Mouse (Mus musculus): Measurements from ENCODE around the gene Tle6. TPM values are rescaled to one million over a fixed set of nuclear protein-coding genes. Genes with fewer than 3 reads are reported as not detected.

Tle6 gene
- polyA plus RNA-seq, 1 experiment from 2014 or later: 25.6 TPM

DNA sequence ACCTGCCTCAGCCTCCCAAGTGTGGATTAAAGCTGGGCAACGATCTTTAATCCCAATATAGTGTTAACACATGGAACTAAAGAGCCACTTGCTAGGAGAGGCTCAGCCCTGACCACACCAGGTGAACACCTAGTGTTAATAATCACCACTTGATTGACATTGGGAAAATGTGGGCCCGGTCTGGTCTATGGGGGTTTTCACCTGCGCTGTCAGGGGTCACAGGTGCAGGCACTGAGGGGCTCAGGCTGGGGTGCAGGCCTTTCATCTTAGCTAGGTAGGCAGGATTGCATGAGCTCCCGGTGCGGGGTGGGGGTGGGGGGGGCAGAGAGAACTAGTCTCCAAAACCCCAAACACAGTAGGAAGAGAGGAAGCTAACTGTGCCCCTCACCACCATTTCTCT is 1.2 kb downstream of the Tle6 start:
- no peak overlapping the region for H3K4me2 ChIP-seq
- no peak overlapping the region for H3K27ac ChIP-seq (ENCODE audit: low read depth, low read length)
- H3K4me1 ChIP-seq (ENCODE audit: control insufficient read depth, insufficient read depth, low read length): peaks cover 43% of the 10 kb centered on the region
- 72% methylated on average over 5 of the region's 5 CpGs for WGBS (ENCODE audit: insufficient replicate concordance)
- no peaks in the 10 kb centered on the region for H3K9me3 ChIP-seq (replicated peaks; ENCODE audit: control insufficient read depth, low read length)
- no peak overlapping the region for H3K9ac ChIP-seq (ENCODE audit: low read depth, low read length)
- no peaks in the 10 kb centered on the region for H3K36me3 ChIP-seq (ENCODE audit: control insufficient read depth, insufficient read depth, low read length)
- no peak for ATAC-seq (replicated peaks; ENCODE audit: insufficient number of reproducible peaks, low FRiP score, low TSS enrichment)
- H3K4me3 ChIP-seq (ENCODE audit: low read depth, low read length): no peak overlapping the region
- peaks cover 6% of the 10 kb centered on the region; the same call in 1 of the 2 replicates for H3K27me3 ChIP-seq (ENCODE audit: control insufficient read depth, insufficient read depth, low read length)

DNA sequence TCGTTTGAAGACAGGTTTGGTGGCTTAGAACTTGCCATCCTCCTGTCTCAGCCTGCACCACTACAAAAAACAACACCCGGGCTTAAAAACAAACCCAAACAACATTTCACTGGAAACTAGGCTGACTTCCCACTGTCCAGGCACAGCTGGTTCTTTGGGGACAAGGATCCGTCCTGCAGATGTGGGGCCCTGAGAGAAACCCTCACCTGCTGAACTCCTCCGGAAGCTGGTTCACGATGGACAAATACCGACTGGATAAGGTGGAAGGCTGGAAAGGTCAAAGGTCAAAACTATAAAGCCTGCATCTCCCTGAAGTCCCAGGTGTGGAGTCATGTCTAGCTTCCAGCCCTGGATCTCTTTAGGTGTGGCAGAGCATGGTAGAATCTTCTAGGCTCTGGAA is 2.0 kb downstream of the Tle6 start:
- Histone ChIP-seq H3K9me3 (replicated peaks; ENCODE audit: control insufficient read depth, low read length) (no peaks in the 10 kb centered on the region), H3K9ac (ENCODE audit: low read depth, low read length) (no peak overlapping the region), H3K4me1 (ENCODE audit: control insufficient read depth, insufficient read depth, low read length) (peaks cover 43% of the 10 kb centered on the region), H3K27me3 (ENCODE audit: control insufficient read depth, insufficient read depth, low read length) (peaks cover 11% of the 10 kb centered on the region), H3K36me3 (ENCODE audit: control insufficient read depth, insufficient read depth, low read length) (no peaks in the 10 kb centered on the region), H3K4me3 (ENCODE audit: low read depth, low read length) (no peak overlapping the region), H3K27ac (ENCODE audit: low read depth, low read length) (no peak overlapping the region), H3K4me2 (no peak overlapping the region)
- no peak for ATAC-seq (replicated peaks; ENCODE audit: insufficient number of reproducible peaks, low FRiP score, low TSS enrichment)
- 57% methylated on average over 6 of the region's 6 CpGs for WGBS (ENCODE audit: insufficient replicate concordance)

DNA sequence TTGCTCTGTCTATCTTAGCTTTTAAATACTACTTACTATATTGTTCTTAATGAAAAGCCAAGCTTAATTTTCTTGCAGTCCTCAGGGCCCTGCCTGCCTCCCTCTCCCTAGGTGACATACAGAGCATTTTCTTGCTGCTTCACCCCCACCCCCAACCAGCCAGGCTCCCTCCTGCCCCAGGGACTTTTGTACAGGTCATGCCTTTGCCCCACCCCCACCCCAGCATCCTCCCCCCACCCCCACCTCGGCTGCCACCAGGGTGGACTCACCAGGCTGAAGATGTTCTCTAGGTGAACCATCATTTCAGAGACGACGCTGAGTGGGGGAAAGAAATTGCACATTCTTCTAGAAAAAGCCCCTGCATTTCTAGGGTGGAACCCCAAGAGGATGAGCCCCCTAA is 2.5 kb downstream of the Tle6 start:
- Histone ChIP-seq H3K4me3 (ENCODE audit: low read depth, low read length) (no peak overlapping the region), H3K4me1 (ENCODE audit: control insufficient read depth, insufficient read depth, low read length) (peaks cover 43% of the 10 kb centered on the region), H3K9me3 (replicated peaks; ENCODE audit: control insufficient read depth, low read length) (no peaks in the 10 kb centered on the region), H3K9ac (ENCODE audit: low read depth, low read length) (no peak overlapping the region), H3K27ac (ENCODE audit: low read depth, low read length) (no peak overlapping the region), H3K36me3 (ENCODE audit: control insufficient read depth, insufficient read depth, low read length) (no peaks in the 10 kb centered on the region), H3K4me2 (no peak overlapping the region), H3K27me3 (ENCODE audit: control insufficient read depth, insufficient read depth, low read length) (peaks cover 14% of the 10 kb centered on the region)
- ATAC-seq (replicated peaks; ENCODE audit: insufficient number of reproducible peaks, low FRiP score, low TSS enrichment): no peak
- WGBS (ENCODE audit: insufficient replicate concordance): 49% methylated on average over 3 of the region's 3 CpGs

DNA sequence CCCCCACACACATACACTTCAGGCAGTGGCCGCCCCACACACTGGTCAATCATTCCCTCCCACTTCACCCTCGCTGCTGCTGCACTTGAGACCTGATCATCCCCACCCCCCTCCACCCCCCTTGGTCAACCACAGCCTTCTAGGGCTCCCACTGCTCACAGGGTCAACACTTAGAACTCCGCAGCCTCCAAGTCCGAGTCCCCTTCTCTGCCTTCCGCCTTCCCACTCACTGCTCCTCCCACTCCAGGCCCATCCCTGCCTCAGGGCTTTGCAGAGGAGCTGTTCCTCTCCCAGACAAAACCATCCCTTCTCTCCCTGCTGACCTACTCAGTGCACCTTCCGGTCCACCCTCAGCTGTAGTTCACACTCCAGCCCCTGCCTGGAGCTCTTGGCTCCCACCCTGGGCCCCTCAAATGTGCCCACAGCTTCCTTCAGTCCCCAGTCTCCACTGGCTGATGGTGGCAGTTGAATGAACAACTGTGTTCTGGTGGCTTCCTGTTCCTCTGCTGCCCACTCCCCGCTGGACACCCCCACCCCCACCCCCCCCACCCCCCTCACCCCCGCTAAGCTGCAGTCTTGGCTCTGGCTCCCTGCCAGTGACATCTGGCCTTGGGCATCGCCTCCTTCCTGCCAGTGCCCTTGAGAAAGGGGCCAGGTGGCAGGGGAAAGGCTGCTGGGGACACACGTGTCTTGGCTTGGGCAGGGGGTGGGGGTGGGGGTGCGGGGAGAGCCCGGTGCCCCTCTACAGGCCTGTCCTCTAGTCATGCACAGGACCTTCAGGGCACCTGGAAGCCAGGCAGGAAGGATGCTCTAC is 3.5 kb downstream of the Tle6 start:
- Histone ChIP-seq H3K4me1 (ENCODE audit: control insufficient read depth, insufficient read depth, low read length) (peaks cover 40% of the 10 kb centered on the region), H3K27me3 (ENCODE audit: control insufficient read depth, insufficient read depth, low read length) (peaks cover 16% of the 10 kb centered on the region), H3K9ac (ENCODE audit: low read depth, low read length) (peak overlapping the region; percentile 67), H3K9me3 (replicated peaks; ENCODE audit: control insufficient read depth, low read length) (no peaks in the 10 kb centered on the region), H3K4me3 (ENCODE audit: low read depth, low read length) (peak overlapping the region; percentile 25), H3K27ac (ENCODE audit: low read depth, low read length) (peak overlapping the region; percentile 67), H3K4me2 (peak overlapping the region; percentile 69), H3K36me3 (ENCODE audit: control insufficient read depth, insufficient read depth, low read length) (no peaks in the 10 kb centered on the region)
- 3% methylated on average over 9 of the region's 12 CpGs for WGBS (ENCODE audit: insufficient replicate concordance)
- no peak; the same call in 1 of the 2 replicates for ATAC-seq (replicated peaks; ENCODE audit: insufficient number of reproducible peaks, low FRiP score, low TSS enrichment)

DNA sequence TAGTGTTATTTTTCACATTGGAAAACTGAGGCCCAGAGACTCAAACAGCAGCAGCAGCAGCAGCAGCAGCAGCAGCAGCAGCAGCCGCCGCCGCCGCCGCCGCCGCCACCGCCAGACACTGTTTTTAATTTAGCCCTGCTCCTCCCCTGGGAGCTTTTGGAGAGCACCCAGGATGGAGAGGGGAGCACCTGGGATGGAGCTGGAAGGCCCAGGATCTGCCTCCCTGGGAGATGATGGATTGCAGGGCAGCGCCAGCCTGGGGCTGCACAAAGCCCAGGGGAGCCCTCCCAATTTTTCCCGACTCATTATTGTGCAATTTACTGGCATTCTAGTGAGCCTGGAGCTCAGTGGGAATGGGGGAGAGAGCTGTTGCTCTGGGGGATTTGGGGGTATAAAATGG is 4.3 kb downstream of the Tle6 start:
- WGBS (ENCODE audit: insufficient replicate concordance): 2% methylated on average over 10 of the region's 10 CpGs
- ATAC-seq (replicated peaks; ENCODE audit: insufficient number of reproducible peaks, low FRiP score, low TSS enrichment): no peak
- H3K4me1 ChIP-seq (ENCODE audit: control insufficient read depth, insufficient read depth, low read length): peaks cover 38% of the 10 kb centered on the region

DNA sequence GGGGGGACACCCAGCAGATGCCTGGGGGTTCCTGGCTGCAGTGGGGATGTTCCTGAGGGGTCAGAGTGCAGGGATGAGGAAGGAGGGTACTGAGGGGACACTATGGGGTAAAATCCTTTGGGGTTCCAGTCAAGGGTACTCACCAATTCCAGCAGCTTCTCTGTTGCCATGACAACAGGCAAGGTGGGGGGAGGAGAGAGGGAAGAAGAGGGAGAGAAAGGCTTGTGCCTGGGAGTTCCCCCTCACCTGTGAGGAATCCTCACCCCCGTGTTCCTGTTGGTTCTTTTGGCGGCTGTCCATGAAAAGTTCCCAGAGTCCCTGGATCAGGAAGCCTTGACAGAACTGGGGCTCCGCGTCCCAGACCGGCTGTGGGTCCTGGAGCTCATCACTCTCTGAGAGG is 5.3 kb downstream of the Tle6 start:
- H3K9me3 ChIP-seq (replicated peaks; ENCODE audit: control insufficient read depth, low read length): no peaks in the 10 kb centered on the region
- no peaks in the 10 kb centered on the region for H3K36me3 ChIP-seq (ENCODE audit: control insufficient read depth, insufficient read depth, low read length)
- ATAC-seq (replicated peaks; ENCODE audit: insufficient number of reproducible peaks, low FRiP score, low TSS enrichment): no peak
- 41% methylated on average over 5 of the region's 5 CpGs for WGBS (ENCODE audit: insufficient replicate concordance)
- no peak overlapping the region for H3K4me3 ChIP-seq (ENCODE audit: low read depth, low read length)
- peaks cover 24% of the 10 kb centered on the region for H3K27me3 ChIP-seq (ENCODE audit: control insufficient read depth, insufficient read depth, low read length)
- H3K4me1 ChIP-seq (ENCODE audit: control insufficient read depth, insufficient read depth, low read length): peaks cover 32% of the 10 kb centered on the region
- H3K9ac ChIP-seq (ENCODE audit: low read depth, low read length): no peak overlapping the region
- no peak overlapping the region for H3K4me2 ChIP-seq
- H3K27ac ChIP-seq (ENCODE audit: low read depth, low read length): no peak overlapping the region

More for the DNA sequence above, 4.3 kb downstream of the Tle6 start:
- Histone ChIP-seq H3K9me3 (replicated peaks; ENCODE audit: control insufficient read depth, low read length) (no peaks in the 10 kb centered on the region), H3K4me3 (ENCODE audit: low read depth, low read length) (peak overlapping the region; percentile 25), H3K9ac (ENCODE audit: low read depth, low read length) (peak overlapping the region; percentile 67; the same call in 1 of the 2 replicates), H3K27me3 (ENCODE audit: control insufficient read depth, insufficient read depth, low read length) (peaks cover 16% of the 10 kb centered on the region), H3K27ac (ENCODE audit: low read depth, low read length) (peak overlapping the region; percentile 67), H3K4me2 (peak overlapping the region; percentile 69), H3K36me3 (ENCODE audit: control insufficient read depth, insufficient read depth, low read length) (no peaks in the 10 kb centered on the region)

DNA sequence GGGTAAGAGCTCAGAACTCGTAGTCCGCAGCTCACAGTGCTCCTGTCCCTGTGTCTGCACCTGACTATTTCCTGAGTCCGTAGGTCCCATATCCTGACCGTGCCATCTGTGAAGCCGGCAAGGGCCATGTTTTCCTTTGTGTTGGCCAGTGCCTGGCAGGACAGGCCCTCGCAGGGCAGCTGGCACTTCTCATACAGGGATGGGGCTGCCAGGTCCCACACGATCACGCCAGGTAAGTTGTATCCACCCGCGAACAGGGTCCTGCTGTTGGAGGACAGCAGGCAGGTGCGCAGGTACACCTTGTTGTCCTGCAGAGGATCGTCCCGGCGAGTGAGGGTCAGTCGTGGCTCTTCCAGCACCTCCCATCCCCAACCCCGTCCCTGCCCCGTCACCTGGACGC is 6.9 kb downstream of the Tle6 start:
- peaks cover 24% of the 10 kb centered on the region for H3K27me3 ChIP-seq (ENCODE audit: control insufficient read depth, insufficient read depth, low read length)
- 61% methylated on average over 18 of the region's 18 CpGs for WGBS (ENCODE audit: insufficient replicate concordance)

DNA sequence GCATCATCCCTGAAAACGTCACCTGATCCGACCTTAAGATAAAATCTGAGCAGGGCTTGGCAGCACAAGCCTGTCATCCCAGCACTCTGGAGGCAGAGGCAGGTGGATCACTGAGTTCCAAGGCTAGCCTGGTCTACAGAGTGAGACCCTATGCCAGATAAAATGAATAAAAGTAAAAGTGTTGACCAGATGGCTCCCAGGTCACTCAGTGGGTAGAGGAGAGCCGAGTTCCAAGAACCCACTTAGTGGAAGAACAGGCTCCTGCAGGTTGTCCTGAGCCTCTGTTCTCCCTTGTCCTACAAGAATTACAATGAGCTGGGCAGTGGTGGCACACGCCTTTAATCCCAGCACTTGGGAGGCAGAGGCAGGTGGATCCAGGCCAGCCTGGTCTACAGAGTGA is 7.7 kb downstream of the Tle6 start:
- Histone ChIP-seq H3K9ac (ENCODE audit: low read depth, low read length) (no peak overlapping the region), H3K4me1 (ENCODE audit: control insufficient read depth, insufficient read depth, low read length) (peaks cover 26% of the 10 kb centered on the region), H3K4me3 (ENCODE audit: low read depth, low read length) (no peak overlapping the region), H3K9me3 (replicated peaks; ENCODE audit: control insufficient read depth, low read length) (no peaks in the 10 kb centered on the region), H3K36me3 (ENCODE audit: control insufficient read depth, insufficient read depth, low read length) (0 out of 2 replicates have a peak, but pooled peaks cover 3% of the 10 kb centered on the region), H3K27me3 (ENCODE audit: control insufficient read depth, insufficient read depth, low read length) (peaks cover 24% of the 10 kb centered on the region), H3K4me2 (no peak overlapping the region), H3K27ac (ENCODE audit: low read depth, low read length) (no peak overlapping the region)
- no peak for ATAC-seq (replicated peaks; ENCODE audit: insufficient number of reproducible peaks, low FRiP score, low TSS enrichment)
- WGBS (ENCODE audit: insufficient replicate concordance): 52% methylated on average over 4 of the region's 4 CpGs

More for the DNA sequence above, 6.9 kb downstream of the Tle6 start:
- Histone ChIP-seq H3K9ac (ENCODE audit: low read depth, low read length) (no peak overlapping the region), H3K9me3 (replicated peaks; ENCODE audit: control insufficient read depth, low read length) (no peaks in the 10 kb centered on the region), H3K4me3 (ENCODE audit: low read depth, low read length) (no peak overlapping the region), H3K36me3 (ENCODE audit: control insufficient read depth, insufficient read depth, low read length) (0 out of 2 replicates have a peak, but pooled peaks cover 3% of the 10 kb centered on the region), H3K4me2 (no peak overlapping the region), H3K4me1 (ENCODE audit: control insufficient read depth, insufficient read depth, low read length) (peaks cover 26% of the 10 kb centered on the region), H3K27ac (ENCODE audit: low read depth, low read length) (no peak overlapping the region)
- ATAC-seq (replicated peaks; ENCODE audit: insufficient number of reproducible peaks, low FRiP score, low TSS enrichment): no peak

DNA sequence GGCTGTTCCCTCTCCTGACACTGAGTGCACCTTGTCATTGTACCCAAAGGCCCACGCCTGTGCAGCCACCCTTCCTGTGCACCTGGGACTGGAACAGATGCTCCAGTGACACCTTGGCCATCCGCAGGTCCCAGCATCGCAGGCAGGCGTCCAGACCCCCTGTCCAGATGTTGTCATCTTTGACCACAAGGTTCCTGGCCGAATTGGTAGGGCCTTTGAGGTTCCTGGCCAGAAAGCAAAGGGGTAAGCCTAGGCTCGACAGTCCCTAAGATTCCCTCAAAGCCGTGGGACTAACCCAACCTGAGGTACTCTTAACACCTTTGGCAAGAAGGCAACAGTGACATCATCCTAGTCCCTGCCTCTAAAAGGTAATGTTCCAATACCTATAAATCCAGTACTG is 8.2 kb downstream of the Tle6 start:
- Histone ChIP-seq H3K27me3 (ENCODE audit: control insufficient read depth, insufficient read depth, low read length) (peaks cover 27% of the 10 kb centered on the region), H3K4me2 (no peak overlapping the region), H3K27ac (ENCODE audit: low read depth, low read length) (no peak overlapping the region), H3K9me3 (replicated peaks; ENCODE audit: control insufficient read depth, low read length) (no peaks in the 10 kb centered on the region), H3K4me1 (ENCODE audit: control insufficient read depth, insufficient read depth, low read length) (peaks cover 23% of the 10 kb centered on the region), H3K4me3 (ENCODE audit: low read depth, low read length) (no peak overlapping the region), H3K36me3 (ENCODE audit: control insufficient read depth, insufficient read depth, low read length) (peaks cover 7% of the 10 kb centered on the region), H3K9ac (ENCODE audit: low read depth, low read length) (no peak overlapping the region)
- WGBS (ENCODE audit: insufficient replicate concordance): 73% methylated on average over 7 of the region's 7 CpGs
- ATAC-seq (replicated peaks; ENCODE audit: insufficient number of reproducible peaks, low FRiP score, low TSS enrichment): no peak

Data from heart, embryonic 11.5 days (tissue).